Mouse (Mus musculus) telencephalon, adult 2 months (tissue): Measurements from ENCODE around the gene Ccdc191.

Source experiments
- DNase-seq: peaks from one replicate; pipeline ENCODE4 v3.0.0-alpha.2; 2011; ENCODE audit warnings: low read depth, low spot score

Ccdc191 gene

DNA sequence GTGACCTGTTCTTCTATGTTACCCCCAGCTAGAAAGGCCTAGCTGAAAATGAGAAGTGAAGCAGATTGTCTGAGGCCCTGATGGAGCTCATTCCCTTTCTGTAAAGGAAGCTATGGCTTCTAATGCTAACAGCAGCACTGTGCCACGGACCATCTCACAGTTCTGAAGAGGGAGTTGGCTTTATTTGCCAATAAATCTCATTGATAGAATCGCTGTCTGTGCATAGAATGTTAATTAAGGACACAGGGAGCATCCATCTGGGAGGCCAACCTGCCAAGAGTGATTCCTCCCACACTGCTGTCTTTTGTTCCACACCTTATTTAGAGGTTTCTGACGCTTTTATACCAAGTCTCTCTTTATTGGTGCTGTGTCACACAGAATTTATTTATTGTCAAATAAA lies 41.9 kb downstream of the Ccdc191 start:
- no peak for DNase-seq

DNA sequence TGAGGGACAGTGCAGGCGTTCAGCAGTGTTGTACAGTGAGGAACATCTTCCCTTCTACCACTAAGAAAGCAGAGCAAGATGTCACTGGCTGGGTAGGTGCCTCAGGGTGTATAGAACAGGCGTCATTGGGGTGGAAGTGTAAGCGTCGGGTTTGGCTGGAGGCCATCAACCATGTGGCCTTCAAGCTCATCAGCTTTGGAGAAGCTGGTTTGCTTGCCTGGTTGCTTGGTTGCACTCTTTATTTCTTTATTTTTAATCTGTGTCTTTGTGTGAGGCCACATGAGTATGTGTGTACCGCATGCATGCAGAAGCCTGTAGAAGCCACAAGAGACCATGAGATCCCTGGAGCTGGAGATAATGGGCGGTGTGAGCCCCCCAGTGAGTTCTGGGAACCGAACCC lies 42.7 kb downstream of the Ccdc191 start:
- no peak for DNase-seq

DNA sequence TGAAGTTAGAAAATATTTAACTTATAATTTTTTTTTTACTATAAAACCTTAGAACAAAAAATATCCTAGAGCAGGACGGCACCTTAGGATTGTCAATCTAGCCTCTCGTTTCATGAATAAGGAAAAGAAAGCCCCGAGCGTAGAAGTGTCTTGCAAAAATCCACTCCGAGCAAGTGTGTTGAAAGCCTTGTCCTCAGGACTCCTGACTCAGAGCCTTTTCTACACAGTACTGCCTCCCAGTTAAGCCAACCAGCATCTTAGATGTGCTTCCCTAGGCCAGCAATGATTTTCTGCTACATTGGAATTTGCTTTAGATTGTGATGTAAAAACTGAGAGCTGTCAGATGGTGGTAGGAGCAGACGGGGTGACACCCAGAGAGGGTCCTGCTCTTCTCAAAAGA lies 43.4 kb downstream of the Ccdc191 start:
- no peak for DNase-seq

DNA sequence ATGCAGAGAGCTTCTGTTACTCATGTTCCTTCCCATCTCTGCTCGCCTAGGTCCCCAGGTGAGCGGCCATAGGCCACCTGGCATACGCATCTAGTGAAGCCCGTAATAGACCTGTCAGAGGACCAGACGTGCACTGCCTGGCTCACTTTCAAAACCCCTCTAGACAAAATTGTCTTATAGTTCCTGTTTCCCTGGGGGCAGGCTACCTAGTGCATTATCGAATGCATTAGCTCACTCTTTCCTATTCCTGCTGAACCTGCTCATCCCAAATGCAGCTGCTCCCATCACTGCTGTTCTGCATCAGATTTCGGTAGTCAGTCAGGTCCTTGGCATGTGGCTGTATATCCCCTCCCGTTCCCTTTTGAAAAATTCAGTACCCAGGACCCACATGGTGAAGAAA lies 45.3 kb downstream of the Ccdc191 start:
- no peak for DNase-seq

DNA sequence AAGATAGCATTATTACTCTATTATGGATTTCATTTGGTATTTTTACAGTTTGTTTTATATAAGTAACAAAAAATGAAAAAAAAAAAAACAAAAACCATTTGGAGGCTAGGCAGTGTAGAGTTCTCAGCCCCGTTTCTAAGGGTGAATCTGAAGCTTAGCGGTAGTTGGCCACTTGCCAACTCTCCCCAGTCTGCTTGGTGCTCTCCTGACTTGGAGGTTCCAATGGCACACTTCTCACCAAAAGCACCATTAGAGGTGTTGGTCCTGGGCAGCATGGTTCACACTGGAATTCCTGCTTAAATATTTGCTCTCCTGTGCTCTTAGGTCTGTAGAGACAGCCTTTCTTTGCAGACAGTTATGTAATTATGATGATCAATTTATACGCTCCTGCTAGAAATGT lies 45.8 kb downstream of the Ccdc191 start:
- no peak for DNase-seq

DNA sequence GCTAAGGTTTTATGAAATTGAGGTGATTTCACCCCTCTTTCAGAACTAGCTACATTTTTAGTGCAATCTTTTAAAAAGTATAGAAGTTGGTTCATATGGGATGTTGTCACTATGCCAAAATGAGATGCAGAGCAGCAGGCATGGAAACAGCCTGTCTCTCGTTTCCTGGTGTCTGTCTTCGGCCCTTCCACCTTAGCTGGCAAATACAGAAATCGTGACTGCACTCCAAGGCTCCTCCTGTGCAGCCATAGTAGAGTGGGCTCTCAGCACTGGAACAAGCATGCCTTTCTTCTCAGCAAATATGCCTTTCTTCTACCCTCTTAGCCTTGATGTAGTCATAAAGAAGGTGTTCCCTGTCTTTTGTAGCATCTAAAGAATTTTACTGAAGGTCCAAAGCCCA lies 46.3 kb downstream of the Ccdc191 start:
- DNase-seq = no peak

DNA sequence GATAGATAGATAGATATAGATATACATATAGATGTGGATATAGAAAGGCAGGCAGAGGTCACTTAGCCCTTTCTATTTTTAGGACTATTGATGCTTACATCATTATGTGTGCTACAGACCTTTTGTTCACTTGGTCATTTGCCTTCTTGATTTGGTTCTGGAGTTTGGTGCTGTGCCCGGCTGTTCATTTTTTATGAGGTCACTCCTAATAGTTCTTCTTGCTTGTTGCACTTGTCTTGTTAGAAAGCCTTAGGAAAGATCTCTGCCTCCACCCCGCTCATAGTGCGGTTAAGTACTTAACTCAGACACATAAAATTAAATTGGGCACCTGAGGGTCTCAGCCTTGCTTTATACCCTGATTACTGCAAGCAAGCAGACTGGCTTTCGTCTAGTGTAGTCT lies 51.2 kb downstream of the Ccdc191 start:
- DNase-seq = no peak

DNA sequence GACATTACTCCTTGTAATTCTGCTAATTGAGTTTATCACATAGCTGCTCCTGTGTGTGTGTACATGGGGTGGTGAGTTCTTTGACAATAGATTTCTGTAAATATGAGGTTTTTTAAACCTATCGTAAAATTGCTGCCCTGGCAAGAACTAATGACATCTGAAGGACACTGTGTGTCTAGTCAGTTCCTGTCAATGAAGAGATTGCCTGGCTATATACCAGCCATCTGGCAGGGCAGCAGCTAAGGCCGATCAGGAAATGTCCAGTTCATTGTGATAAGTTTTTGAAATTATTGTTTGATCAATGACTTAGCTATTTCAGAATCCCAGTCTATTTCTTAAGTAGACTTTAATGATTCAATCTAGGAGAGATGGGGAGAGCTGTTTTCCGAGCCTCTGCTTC lies 55.8 kb downstream of the Ccdc191 start:
- DNase-seq = no peak

DNA sequence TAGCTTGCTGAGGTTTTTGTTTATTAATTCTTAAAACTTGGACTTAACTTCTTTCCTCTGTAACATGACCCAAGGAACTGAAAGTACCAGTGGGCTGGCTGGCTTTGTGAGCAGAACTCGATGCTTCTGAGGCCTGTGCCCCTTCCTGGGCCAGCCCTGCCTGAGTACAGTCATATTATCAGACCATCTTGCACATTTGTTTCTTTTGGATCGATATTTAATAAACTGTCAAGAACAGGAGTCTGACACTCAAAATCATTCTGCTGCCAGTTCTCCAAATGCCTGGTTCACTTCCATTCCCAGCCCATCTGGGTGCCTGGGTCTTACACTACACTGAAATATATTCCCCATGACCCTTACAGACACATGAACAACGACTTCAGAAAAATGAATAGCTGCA lies 56.3 kb downstream of the Ccdc191 start:
- no peak for DNase-seq

DNA sequence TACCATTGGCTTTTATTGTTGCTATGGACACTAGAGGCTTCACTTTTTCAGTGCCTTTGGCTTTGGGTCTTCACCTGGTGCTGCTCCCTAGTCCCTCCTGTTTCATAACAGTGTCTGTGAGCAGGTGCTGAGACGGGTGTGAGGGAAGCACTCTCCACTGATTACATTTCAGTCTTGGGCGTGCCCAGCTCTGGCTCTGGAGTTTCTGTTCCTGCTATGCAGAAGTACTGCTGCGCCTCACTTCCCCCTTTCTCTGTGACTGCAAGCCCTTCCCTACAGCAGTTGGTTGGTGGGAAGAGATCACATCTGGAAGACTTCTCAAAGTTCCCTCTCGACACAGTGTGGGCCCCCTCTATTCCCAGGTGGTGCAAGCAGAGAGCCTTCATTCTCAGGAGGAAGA lies 62.0 kb downstream of the Ccdc191 start:
- DNase-seq = no peak

DNA sequence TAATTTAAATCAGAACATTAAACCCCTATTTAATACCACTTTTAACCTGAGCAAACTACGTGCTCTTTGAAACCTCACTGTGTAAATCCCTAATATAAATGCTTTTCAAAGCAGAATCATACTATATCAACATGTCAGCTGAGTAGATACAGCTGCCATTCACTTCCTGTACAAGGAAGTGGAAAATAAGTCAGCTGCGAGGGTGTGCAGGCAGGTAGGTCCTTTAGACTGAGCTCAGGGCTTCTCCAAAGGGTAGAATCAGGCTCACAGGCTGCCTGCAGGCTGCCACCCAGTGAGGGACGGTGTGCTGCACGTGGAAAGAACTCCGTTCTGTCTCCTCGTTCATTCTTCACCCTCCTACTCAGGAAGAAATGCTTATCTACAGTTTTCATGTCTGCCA lies 65.3 kb downstream of the Ccdc191 start:
- DNase-seq = no peak

DNA sequence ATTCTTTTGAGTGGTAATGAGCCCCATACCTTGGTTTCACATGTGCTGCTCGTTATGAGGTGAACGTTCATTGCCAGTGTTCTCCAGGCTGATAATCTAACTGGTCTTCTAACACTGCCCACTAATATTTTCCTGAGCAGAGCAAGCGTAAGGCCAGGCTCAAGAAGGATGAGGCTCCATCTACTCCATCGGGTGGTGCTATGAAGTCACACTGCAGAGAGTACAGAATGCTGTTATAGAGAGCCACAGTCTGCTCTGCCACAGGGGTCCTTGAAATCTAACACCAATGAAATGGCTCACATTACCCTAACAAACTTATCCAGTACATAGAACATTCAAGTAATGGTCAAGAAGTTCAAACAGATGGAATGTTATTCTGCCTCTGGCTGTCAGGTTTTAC lies 68.4 kb downstream of the Ccdc191 start:
- no peak for DNase-seq

DNA sequence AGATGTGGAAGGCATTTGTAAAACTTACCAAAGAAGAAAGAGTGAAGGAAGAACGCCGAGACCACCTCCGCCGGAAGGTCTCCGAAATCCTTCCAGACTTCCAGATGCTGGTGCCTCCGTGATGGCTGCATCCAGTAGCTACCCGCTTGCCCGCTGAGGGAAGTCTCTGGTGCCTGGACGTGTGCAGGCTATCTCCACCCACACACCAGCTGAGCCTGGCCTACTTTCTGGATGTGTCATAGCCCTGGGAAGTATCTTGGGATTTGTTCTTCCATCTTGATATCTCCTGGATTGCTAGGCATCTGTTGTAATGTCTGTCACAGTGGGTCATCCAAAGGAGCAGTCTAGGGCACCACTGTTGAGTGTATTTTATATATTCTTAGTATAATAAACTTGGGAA lies 73.7 kb downstream of the Ccdc191 start:
- no peak for DNase-seq

DNA sequence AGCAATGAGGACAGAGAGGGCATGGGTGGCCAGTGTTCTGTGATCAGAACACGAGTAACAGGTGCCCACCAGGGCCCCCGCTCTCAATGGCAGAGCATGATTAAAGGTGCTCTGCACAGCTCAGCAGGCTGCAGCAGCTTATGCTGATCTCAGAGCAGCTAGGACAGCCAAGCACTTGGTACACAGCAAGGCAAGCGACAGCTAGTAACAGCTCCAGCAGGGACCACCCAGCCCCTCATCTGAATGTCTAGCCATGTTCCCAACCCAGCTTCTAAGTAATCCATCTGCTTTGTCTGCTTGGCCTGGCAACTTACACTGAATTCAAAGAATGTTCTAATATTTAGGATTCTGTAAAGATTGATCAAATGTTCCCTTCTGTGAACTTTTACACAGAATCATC lies 74.2 kb downstream of the Ccdc191 start:
- no peak for DNase-seq

DNA sequence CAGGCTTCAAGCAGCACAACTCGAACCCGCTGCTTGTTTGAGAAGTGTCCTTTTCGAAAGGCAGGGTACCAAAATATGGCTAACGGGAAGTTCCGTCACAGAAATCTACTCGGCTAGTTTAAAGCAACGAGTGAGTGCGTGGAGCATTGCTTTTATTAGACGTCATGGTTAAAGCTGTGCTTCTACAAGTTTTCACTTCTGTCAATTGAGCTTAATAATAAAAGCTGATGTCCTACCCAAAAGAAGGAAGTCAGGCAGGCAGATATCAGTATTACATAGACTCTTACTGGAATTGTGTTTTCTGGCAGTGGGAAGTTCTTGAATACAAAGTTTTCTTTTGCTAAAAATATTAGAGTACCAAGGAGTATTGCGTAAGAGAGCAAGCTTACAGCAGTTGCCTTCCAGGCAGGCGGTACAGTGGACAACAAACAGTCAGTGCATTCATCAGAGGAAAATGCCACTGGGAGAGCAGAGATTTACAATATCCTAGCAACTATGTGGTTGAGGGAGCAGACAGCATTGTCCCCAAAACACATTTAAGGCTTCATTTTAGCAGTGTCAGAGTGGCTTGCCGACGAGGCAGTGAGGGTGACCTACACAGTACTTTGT lies 76.3 kb downstream of the Ccdc191 start:
- no peak for DNase-seq

DNA sequence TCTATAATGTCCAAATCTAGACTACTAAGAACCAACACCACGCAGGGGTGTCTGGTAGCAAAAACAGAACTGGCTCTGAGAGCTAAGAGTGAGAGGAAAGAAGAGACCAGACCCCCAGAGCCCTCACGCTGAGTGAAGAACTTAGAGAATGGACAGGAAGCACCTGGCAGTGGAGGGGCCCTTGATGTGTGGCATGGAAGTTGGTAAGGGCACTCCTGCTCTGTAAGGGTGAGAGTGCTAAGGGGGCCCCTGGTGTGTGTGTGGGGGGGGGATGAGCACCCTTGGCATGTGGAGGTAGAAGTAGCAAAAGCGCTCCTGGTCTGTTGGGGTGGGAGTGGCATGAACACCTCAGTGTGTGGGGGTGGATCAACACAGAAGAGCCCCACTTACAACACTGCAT lies 80.8 kb downstream of the Ccdc191 start:
- no peak for DNase-seq

DNA sequence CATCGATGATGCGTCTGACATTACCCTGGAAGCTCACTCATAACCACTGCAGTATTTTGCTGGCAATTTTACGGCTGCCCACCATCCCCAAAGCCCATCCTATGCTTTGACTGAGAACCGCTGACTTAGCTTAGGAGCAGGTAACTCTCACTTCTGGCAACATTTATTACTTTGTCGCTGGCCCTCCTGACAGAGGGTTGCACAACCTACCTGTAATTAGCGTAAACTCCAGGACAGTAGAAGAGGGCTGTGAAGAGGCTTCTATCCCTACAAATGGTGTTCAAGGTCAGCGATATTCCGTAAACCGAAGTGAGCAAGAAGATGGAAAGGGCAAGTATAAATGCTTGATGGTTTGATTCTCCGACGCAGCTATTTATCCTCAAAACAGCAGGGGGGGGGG lies 81.6 kb downstream of the Ccdc191 start:
- no peak for DNase-seq

DNA sequence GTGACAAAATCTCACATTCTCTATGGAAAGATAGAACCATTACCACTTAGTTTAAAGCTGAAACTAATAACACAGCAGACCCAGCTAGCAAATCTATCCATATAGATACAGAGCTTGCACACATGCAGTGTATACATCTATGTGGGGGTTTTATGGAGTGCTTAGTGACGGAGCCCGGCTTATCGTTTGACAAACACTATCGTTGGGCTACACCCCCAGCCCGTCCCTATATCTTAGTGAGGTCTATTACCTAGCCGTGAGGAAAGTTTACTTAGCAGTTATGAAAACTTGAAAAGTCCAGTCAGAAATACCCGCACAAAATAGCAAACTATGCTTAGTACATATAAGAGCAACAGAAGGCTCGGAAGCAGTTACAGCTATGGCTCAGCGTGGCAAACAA lies 82.1 kb downstream of the Ccdc191 start:
- no peak for DNase-seq

DNA sequence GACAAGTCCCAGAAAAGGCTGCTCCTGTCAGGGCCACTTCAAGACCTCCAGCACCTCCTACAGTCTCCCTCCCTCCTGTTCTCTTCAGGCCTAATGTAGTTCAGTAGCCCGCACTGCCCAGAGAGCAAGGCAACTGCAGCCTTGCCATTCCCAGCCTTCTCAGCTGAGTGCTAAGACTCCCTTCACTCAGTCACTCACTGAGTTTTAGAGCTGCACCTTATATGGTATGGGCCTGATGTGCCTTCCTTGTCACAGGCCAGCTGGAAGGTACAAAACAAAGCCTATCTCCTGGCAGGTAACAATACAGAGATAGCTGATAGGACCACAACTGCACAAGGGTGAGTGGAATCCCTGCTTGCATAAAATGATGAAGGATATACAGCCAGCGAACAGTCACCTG lies 82.8 kb downstream of the Ccdc191 start:
- DNase-seq = no peak

DNA sequence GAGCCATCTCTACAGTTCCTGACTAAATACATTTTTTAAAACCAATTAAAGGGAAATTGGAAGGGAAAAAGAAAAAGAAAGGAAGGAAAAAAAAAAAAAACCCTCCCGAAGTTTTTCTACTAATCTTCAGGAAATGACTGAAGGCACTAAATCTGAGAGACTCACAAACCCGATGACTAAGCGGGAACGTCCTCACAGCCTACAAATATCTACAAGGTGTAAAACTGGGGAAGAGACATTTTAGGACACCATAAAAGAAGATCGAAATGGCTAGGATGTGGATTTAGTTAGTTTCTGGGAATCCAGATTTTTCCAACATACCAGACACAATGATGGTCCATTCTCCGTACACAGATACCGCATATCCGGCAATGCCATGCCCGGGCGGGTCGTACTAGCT lies 83.5 kb downstream of the Ccdc191 start:
- DNase-seq = no peak

DNA sequence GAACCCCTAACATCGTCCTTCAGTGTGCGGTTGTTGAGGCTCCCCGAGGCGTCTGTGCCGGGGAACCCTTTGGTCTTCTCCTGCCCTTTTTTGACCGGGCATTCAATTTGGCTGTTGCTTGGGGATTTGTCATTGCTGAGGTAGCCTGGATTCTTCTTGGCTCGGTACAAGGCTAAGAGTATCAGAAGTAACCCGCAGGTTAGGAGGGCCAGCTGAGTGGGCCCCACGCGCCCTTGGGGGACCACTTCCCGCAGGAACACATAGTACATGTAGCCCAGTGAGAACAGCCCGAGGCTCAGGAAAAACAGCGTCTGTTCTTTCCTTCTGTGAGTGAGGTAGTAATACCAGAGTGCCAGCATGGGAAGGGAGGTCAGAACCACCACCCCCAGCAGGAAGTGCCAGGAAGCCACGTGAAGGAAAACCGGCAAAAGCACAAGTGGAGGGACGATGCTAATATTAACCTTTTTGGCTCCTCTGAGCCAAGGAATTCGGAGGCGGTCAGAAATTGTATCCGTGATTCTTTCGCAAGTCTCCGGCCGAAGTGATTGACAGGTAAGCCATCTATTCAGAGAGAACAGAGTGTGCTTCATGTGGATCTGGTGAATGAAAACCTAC lies 84.1 kb downstream of the Ccdc191 start:
- no peak for DNase-seq

DNA sequence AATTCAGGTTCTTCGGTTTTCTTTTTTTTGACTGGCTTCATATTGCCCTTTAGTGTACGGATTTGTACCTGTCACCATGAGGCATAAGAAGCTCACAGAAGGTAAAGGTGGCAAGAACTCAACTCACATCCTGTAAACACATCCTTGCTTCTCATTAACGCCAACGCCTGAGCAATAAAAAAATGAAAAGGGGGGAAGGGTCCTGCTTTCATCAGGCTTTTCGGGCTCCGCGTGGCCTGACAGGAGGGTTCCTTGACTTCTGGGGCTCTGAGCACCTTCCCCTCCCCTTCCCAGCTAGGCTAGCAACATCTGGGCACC lies 89.4 kb downstream of the Ccdc191 start:
- DNase-seq = no peak

DNA sequence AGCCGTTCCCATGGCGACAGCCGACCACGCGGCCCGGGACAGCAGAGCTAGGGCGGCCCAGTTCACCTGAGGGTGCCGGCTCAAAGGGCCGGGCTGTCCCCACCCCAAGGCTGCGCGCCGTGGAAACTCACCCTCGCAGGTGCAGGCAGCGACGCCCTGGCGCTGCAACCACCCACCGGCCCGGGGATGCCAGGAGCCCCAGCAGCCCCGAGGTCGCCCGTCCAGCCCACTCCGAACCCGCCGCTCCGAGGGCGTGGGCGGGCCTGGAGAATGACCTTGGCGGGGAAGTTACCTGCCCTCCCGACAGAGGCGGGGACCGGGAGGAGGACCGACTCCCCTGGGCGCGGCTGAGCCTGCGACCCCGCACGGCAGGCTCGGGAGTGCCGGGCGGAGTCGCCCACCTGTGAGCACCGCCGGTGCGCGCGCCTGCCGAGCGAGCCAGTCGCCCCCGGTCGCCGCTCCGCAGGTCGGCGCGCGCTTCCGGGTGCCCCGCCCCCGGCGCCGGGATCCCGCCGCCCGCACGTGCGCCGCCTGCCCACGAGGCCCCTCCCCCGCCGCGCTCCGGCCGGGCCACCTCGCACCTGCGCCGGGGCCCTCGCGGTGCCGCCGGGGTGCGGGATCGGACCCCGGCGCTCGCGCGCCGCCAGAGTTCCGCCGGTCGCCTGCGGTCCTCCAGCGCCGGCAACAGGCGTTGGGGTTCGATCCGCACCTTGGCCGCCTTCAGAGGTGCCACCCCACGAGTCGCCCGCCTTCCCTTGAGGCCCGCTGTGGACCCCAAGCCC lies 89.9 kb downstream of the Ccdc191 start, which contains the start of gene Zdhhc23:
Gene Zdhhc23 (minus strand): TSS at position 464 of the 782 bp plus-strand sequence.
- no peak for DNase-seq
